Mouse (Mus musculus) thymus, adult 2 months (tissue): Measurements from ENCODE around the gene Rpl26. TPM values are rescaled to one million over a fixed set of nuclear protein-coding genes. Genes with fewer than 3 reads are reported as not detected.
A peak's percentile ranks its signal among the peaks of the same experiment; 100 is the strongest.

Experiments
- DNase-seq: peaks from one replicate; pipeline ENCODE4 v3.0.0; 2021
- H3K27ac ChIP-seq: fragments of 200-500 bp; 2 replicates; pipeline ENCODE4 v1.5.1; 2012; ENCODE audit warnings: low read length, control low read depth; ENCODE audit not compliant: control insufficient read depth, insufficient read depth
- H3K27me3 ChIP-seq: fragments of 200-500 bp; 2 replicates; pipeline ENCODE4 v1.6.1; 2012; ENCODE audit warnings: mild to moderate bottlenecking, low read length, moderate library complexity, mixed read lengths; ENCODE audit not compliant: control insufficient read depth, insufficient read depth
- H3K36me3 ChIP-seq: fragments of 200-500 bp; 2 replicates; pipeline ENCODE4 v1.6.1; 2012; ENCODE audit warnings: mild to moderate bottlenecking, low read length, moderate library complexity; ENCODE audit not compliant: control insufficient read depth, insufficient read depth
- H3K4me1 ChIP-seq: fragments of 200-500 bp; replicated peaks from 2 replicates; pipeline ENCODE4 v1.6.1; 2012; ENCODE audit warnings: low read length; ENCODE audit not compliant: control insufficient read depth, insufficient read depth
- H3K4me3 ChIP-seq: fragments of 200-500 bp; 2 replicates; pipeline ENCODE4 v1.5.1; 2012; ENCODE audit warnings: mild to moderate bottlenecking, low read length, control low read depth, moderate library complexity; ENCODE audit not compliant: control insufficient read depth, insufficient read depth
- CTCF ChIP-seq: fragments of 200-500 bp; IDR thresholded peaks from 2 replicates; pipeline ENCODE4 v1.5.1; 2012; ENCODE audit warnings: mild to moderate bottlenecking, control low read depth, low read length, moderate library complexity, borderline replicate concordance; ENCODE audit not compliant: control insufficient read depth, poor library complexity, insufficient read depth; ENCODE audit errors: extremely low read depth
- POLR2A ChIP-seq: fragments of 200-500 bp; IDR thresholded peaks from 2 replicates; pipeline ENCODE4 v1.6.1; 2012; ENCODE audit warnings: mild to moderate bottlenecking, low read length, control low read depth, moderate library complexity; ENCODE audit not compliant: control insufficient read depth, poor library complexity, insufficient read depth; ENCODE audit errors: extremely low read depth
- WGBS: fragments of 180-500 bp; shearing (Covaris S2); methylation state at CpG from one replicate; pipeline ENCODE4 v1.1.7; 2018; 5-methylcytosine and 5-hydroxymethylcytosine counted together
- polyA plus RNA-seq: library from polyadenylated mRNA; depleted of rRNA; stranded (reverse); fragments of >200 nt; gene quantifications from 2 replicates; pipeline ENCODE4 v1.2.3, GENCODE M21; 2012

Rpl26 gene
- polyA plus RNA-seq, 1 experiment, result 1,133 TPM

- no peak for DNase-seq
- WGBS, result 4% methylated on average over 2 of the region's 2 CpGs
Measured at GRCm38 (mm10) chr11:68890625-68891024, 10.8 kb upstream of the Rpl26 start.

DNA sequence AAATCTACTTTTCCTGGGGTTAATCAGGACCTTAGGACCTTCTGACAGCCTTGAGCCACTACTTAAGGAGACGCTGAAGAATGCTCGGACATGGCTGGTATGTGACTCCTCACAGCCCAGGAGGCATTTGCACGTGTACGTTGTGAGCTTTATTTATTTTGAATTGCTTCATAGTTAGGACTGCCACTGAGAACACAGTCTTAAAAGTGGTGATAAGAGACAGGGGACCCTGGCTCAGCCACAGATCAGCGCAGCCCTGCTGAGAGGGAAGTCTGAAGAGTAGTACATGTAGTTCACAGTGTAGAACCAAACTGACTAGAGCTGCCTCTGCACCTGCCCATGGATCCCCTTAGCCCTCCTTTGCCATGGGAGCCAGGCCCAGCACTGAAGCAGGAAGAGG, 9.6 kb upstream of the Rpl26 start:
- DNase-seq, result no peak
- no peaks in the 10 kb centered on the region for H3K27me3 ChIP-seq
- no peak overlapping the region for H3K4me3 ChIP-seq
- WGBS, result 90% methylated on average over 5 of the region's 5 CpGs
- no peak overlapping the region for H3K27ac ChIP-seq
- no peak for TF ChIP-seq POLR2A
- TF ChIP-seq CTCF, result no peak
- peaks cover 13% of the 10 kb centered on the region for H3K4me1 ChIP-seq
- H3K36me3 ChIP-seq, result no peaks in the 10 kb centered on the region

More at GRCm38 (mm10) chr11:68890625-68891024, 10.8 kb upstream of the Rpl26 start:
- Histone ChIP-seq H3K4me3 (no peak overlapping the region), H3K27me3 (no peaks in the 10 kb centered on the region), H3K4me1 (peaks cover 13% of the 10 kb centered on the region), H3K27ac (no peak overlapping the region), H3K36me3 (no peaks in the 10 kb centered on the region)
- no peak for TF ChIP-seq CTCF
- TF ChIP-seq POLR2A, result no peak

DNA sequence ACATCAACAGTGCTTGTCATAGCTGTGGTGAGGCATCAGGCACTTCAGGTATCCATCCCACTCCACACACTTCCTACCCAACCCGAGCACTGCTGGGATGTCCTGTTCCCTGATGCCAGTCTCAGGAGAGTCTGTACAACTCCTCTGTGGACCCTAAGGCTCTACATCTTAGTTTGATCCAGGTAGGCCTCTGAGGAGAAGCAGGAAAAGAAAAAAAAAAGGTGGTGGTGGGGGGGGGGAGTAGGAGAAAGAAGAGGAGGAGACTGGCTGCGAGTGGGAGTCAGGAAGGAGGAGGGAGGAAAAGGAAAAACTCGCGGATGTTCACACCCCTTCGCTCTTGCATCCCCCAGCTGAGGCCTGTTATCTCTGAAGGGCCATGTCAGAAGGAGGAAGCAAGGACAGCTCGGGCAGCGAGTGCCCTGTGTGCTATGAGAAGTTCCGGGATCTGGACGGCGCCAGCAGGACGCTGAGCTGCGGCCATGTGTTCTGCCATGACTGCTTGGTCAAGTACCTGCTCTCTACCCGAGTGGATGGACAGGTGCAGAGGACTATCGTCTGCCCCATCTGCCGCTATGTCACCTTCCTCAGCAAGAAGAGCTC, 9.1 kb upstream of the Rpl26 start:
- DNase-seq, result no peak
- Histone ChIP-seq H3K4me1 (peaks cover 13% of the 10 kb centered on the region), H3K27me3 (no peaks in the 10 kb centered on the region), H3K36me3 (no peaks in the 10 kb centered on the region), H3K27ac (no peak overlapping the region), H3K4me3 (no peak overlapping the region)
- TF ChIP-seq POLR2A, result no peak
- no peak for TF ChIP-seq CTCF
- 89% methylated on average over 15 of the region's 15 CpGs for WGBS

GRCm38 (mm10) chr11:68893911-68894464, 7.4 kb upstream of the Rpl26 start:
- no peak overlapping the region for H3K4me3 ChIP-seq
- no peak for DNase-seq
- no peak overlapping the region; the same call in 1 of the 2 replicates for H3K27ac ChIP-seq
- 59% methylated on average over 12 of the region's 12 CpGs for WGBS
- H3K27me3 ChIP-seq, result no peaks in the 10 kb centered on the region
- H3K4me1 ChIP-seq, result peaks cover 13% of the 10 kb centered on the region
- no peak for TF ChIP-seq POLR2A
- TF ChIP-seq CTCF, result no peak
- no peaks in the 10 kb centered on the region for H3K36me3 ChIP-seq

DNA sequence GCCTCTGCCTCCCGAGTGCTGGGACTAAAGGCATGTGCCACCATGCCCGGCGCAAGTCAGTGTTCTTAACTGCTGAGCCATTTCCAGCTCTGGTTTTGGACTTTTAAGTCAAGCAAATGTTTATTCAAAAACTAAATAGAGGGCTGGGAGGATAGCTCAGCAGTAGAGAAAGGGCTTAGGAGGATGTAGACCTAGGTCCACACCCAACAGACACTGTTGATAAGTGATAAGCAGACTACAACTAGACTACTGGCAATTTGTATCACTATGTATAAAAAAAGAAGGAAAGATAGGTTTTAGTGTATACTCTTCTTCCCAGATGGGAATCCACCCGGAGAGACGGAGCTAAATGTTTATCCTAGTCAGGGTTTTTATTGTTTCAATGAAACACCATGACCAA, 5.1 kb upstream of the Rpl26 start:
- no peak overlapping the region for H3K27ac ChIP-seq
- H3K27me3 ChIP-seq, result no peaks in the 10 kb centered on the region
- WGBS, result over 99% methylated on average over 5 of the region's 5 CpGs
- peaks cover 18% of the 10 kb centered on the region for H3K4me1 ChIP-seq
- no peaks in the 10 kb centered on the region for H3K36me3 ChIP-seq
- TF ChIP-seq POLR2A, result no peak
- TF ChIP-seq CTCF, result no peak
- H3K4me3 ChIP-seq, result no peak overlapping the region
- DNase-seq, result no peak

- peak; percentile 61 for DNase-seq
- no peaks in the 10 kb centered on the region for H3K27me3 ChIP-seq
- TF ChIP-seq CTCF, result no peak
- no peak for TF ChIP-seq POLR2A
- H3K4me1 ChIP-seq, result peaks cover 18% of the 10 kb centered on the region
- no peak overlapping the region for H3K4me3 ChIP-seq
- no peaks in the 10 kb centered on the region for H3K36me3 ChIP-seq
- WGBS, result 78% methylated on average over 4 of the region's 4 CpGs
- no peak overlapping the region for H3K27ac ChIP-seq
Measured at GRCm38 (mm10) chr11:68897120-68897519, 4.3 kb upstream of the Rpl26 start.
